Mouse (Mus musculus) myocyte (in vitro differentiated cells): ENCODE results near the gene Stxbp1. TPM values are rescaled to one million over a fixed set of nuclear protein-coding genes. Genes with fewer than 3 reads are reported as not detected.

Experiments
- H3K27me3 ChIP-seq: one replicate; pipeline ENCODE4 v1.6.1; 2011; ENCODE audit not compliant: control insufficient read depth, insufficient read depth, insufficient read length
- H3K36me3 ChIP-seq: one replicate; pipeline ENCODE4 v1.6.1; 2011; ENCODE audit not compliant: control insufficient read depth, insufficient read depth
- H3K4me2 ChIP-seq: one replicate; pipeline ENCODE4 v1.6.1; 2011; ENCODE audit warnings: low read depth, control low read depth
- H3K4me3 ChIP-seq: one replicate; pipeline ENCODE4 v1.5.1; 2011; ENCODE audit warnings: mild to moderate bottlenecking, control low read depth, moderate library complexity
- H3K79me2 ChIP-seq: one replicate; pipeline ENCODE4 v1.6.1; 2011; ENCODE audit not compliant: control insufficient read depth, insufficient read depth
- H3ac ChIP-seq: one replicate; pipeline ENCODE4 v1.6.1; 2011; ENCODE audit not compliant: control insufficient read depth, insufficient read length
- CEBPB ChIP-seq: IDR thresholded peaks from 2 replicates; pipeline ENCODE4 v1.6.1; 2011; ENCODE audit warnings: mild to moderate bottlenecking, moderate library complexity; ENCODE audit not compliant: poor library complexity, insufficient read depth, severe bottlenecking
- E2F4 ChIP-seq: IDR thresholded peaks from one replicate; pipeline ENCODE4 v1.6.1; 2011; ENCODE audit warnings: mild to moderate bottlenecking, control low read depth, moderate library complexity; ENCODE audit not compliant: insufficient read depth
- MAX ChIP-seq: IDR thresholded peaks from one replicate; pipeline ENCODE4 v1.6.1; 2011; ENCODE audit warnings: low read depth, mild to moderate bottlenecking, control low read depth
- MYOD1 ChIP-seq, 3 experiments: IDR thresholded peaks; one replicate each; pipeline ENCODE4 v1.6.1; 2011; ENCODE audit warnings: control low read depth in 2 of 3, low read depth in 2 of 3, mild to moderate bottlenecking in 2 of 3, moderate library complexity in 1 of 3; ENCODE audit not compliant: insufficient read length in 2 of 3, control insufficient read depth in 1 of 3
- MYOG ChIP-seq, 3 experiments: IDR thresholded peaks; one replicate each; pipeline ENCODE4 v1.6.1; 2011; ENCODE audit warnings: control low read depth in 2 of 3, low read depth in 2 of 3, mild to moderate bottlenecking in 2 of 3; ENCODE audit not compliant: insufficient read length in 2 of 3, control insufficient read depth in 1 of 3, insufficient read depth in 1 of 3
- POLR2A ChIP-seq: IDR thresholded peaks from one replicate; pipeline ENCODE4 v1.6.1; 2011; ENCODE audit warnings: low read depth, mild to moderate bottlenecking, control low read depth, moderate library complexity; ENCODE audit not compliant: insufficient read length
- POLR2AphosphoS2 ChIP-seq: IDR thresholded peaks from one replicate; pipeline ENCODE4 v1.6.1; 2011; ENCODE audit warnings: low read depth, control low read depth; ENCODE audit not compliant: insufficient read length
- REST ChIP-seq: IDR thresholded peaks from one replicate; pipeline ENCODE4 v1.6.1; 2011; ENCODE audit warnings: mild to moderate bottlenecking, control low read depth, moderate library complexity; ENCODE audit not compliant: insufficient read depth, insufficient read length
- SRF ChIP-seq: IDR thresholded peaks from one replicate; pipeline ENCODE4 v1.6.1; 2011; ENCODE audit warnings: low read depth; ENCODE audit not compliant: control insufficient read depth, insufficient read length
- TCF12 ChIP-seq: IDR thresholded peaks from one replicate; pipeline ENCODE4 v1.6.1; 2011; ENCODE audit warnings: mild to moderate bottlenecking, control low read depth; ENCODE audit not compliant: poor library complexity, insufficient read depth, severe bottlenecking
- TCF3 ChIP-seq: IDR thresholded peaks from one replicate; pipeline ENCODE4 v1.6.1; 2011; ENCODE audit warnings: low read depth, control low read depth; ENCODE audit not compliant: insufficient read length
- USF1 ChIP-seq: IDR thresholded peaks from one replicate; pipeline ENCODE4 v1.6.1; 2011; ENCODE audit warnings: low read depth, mild to moderate bottlenecking, control low read depth, moderate library complexity
- polyA plus RNA-seq: library from polyadenylated mRNA; unstranded; fragments of >200 nt; fragmentation: generic; extraction: Trizol; gene quantifications from one replicate; pipeline ENCODE4 v1.2.1, GENCODE M21; 2012; ENCODE audit warnings: missing spikeins

Gene Stxbp1
- polyA plus RNA-seq, 1 experiment: 32.2 TPM

- no peak overlapping the region for H3K4me3 ChIP-seq
- no peak overlapping the region for H3ac ChIP-seq
- H3K27me3 ChIP-seq: no peaks in the 10 kb centered on the region
- H3K79me2 ChIP-seq: no peaks in the 10 kb centered on the region
- TF ChIP-seq MYOD1 (IDR thresholded peaks at IDR 0.05; ENCODE audit: control insufficient read depth in 1 of 3, insufficient read length in 2 of 3, low read depth in 2 of 3) (no peak), REST (no peak), POLR2AphosphoS2 (no peak), CEBPB (no peak), SRF (no peak), TCF12 (no peak), MYOG (IDR thresholded peaks at IDR 0.05; ENCODE audit: control insufficient read depth in 1 of 3, insufficient read depth in 1 of 3, insufficient read length in 2 of 3, low read depth in 2 of 3) (no peak), TCF3 (no peak)
- no peak overlapping the region for H3K4me2 ChIP-seq
- peaks cover 4% of the 10 kb centered on the region for H3K36me3 ChIP-seq
Measured at GRCm38 (mm10) chr2:32823153-32823552, 23.9 kb downstream of the Stxbp1 start.

- H3K79me2 ChIP-seq: no peaks in the 10 kb centered on the region
Measured at GRCm38 (mm10) chr2:32822643-32823042, 24.4 kb downstream of the Stxbp1 start.

GRCm38 (mm10) chr2:32821041-32821802 is 25.8 kb downstream of the Stxbp1 start:
- Histone ChIP-seq H3ac (no peak overlapping the region), H3K4me2 (no peak overlapping the region), H3K4me3 (no peak overlapping the region), H3K36me3 (peaks cover 8% of the 10 kb centered on the region), H3K27me3 (no peaks in the 10 kb centered on the region), H3K79me2 (no peaks in the 10 kb centered on the region)
- TF ChIP-seq TCF3: no peak
- no peak for TF ChIP-seq MYOG (IDR thresholded peaks at IDR 0.05; ENCODE audit: control insufficient read depth in 1 of 3, insufficient read depth in 1 of 3, insufficient read length in 2 of 3, low read depth in 2 of 3)
- TF ChIP-seq REST: no peak
- no peak for TF ChIP-seq CEBPB
- no peak for TF ChIP-seq MYOD1 (IDR thresholded peaks at IDR 0.05; ENCODE audit: control insufficient read depth in 1 of 3, insufficient read length in 2 of 3, low read depth in 2 of 3)
- TF ChIP-seq SRF: no peak
- no peak for TF ChIP-seq MAX
- no peak for TF ChIP-seq POLR2AphosphoS2
- TF ChIP-seq POLR2A: no peak
- TF ChIP-seq USF1: no peak
- TF ChIP-seq E2F4: no peak
- no peak for TF ChIP-seq TCF12

More at GRCm38 (mm10) chr2:32822643-32823042, 24.4 kb downstream of the Stxbp1 start:
- H3K4me3 ChIP-seq: no peak overlapping the region
- H3ac ChIP-seq: no peak overlapping the region
- H3K36me3 ChIP-seq: peaks cover 8% of the 10 kb centered on the region
- no peak overlapping the region for H3K4me2 ChIP-seq
- H3K27me3 ChIP-seq: no peaks in the 10 kb centered on the region
- no peak for TF ChIP-seq POLR2AphosphoS2
- TF ChIP-seq REST: no peak
- TF ChIP-seq POLR2A: no peak
- TF ChIP-seq MYOG (IDR thresholded peaks at IDR 0.05; ENCODE audit: control insufficient read depth in 1 of 3, insufficient read depth in 1 of 3, insufficient read length in 2 of 3, low read depth in 2 of 3): no peak
- TF ChIP-seq USF1: no peak
- TF ChIP-seq TCF3: no peak
- TF ChIP-seq MYOD1 (IDR thresholded peaks at IDR 0.05; ENCODE audit: control insufficient read depth in 1 of 3, insufficient read length in 2 of 3, low read depth in 2 of 3): no peak
- TF ChIP-seq E2F4: no peak
- no peak for TF ChIP-seq MAX
- TF ChIP-seq SRF: no peak

GRCm38 (mm10) chr2:32818208-32818607 is 28.8 kb downstream of the Stxbp1 start:
- peaks cover 8% of the 10 kb centered on the region for H3K36me3 ChIP-seq
- no peak for TF ChIP-seq MYOG (IDR thresholded peaks at IDR 0.05; ENCODE audit: control insufficient read depth in 1 of 3, insufficient read depth in 1 of 3, insufficient read length in 2 of 3, low read depth in 2 of 3)
- no peak for TF ChIP-seq USF1
- TF ChIP-seq POLR2AphosphoS2: no peak
- no peak for TF ChIP-seq MAX
- no peak for TF ChIP-seq E2F4
- no peak for TF ChIP-seq SRF
- TF ChIP-seq MYOD1 (IDR thresholded peaks at IDR 0.05; ENCODE audit: control insufficient read depth in 1 of 3, insufficient read length in 2 of 3, low read depth in 2 of 3): no peak
- TF ChIP-seq REST: no peak
- TF ChIP-seq POLR2A: no peak
- no peak for TF ChIP-seq TCF12
- TF ChIP-seq CEBPB: no peak
- no peak for TF ChIP-seq TCF3
- H3K4me2 ChIP-seq: no peak overlapping the region

More at GRCm38 (mm10) chr2:32818208-32818607, 28.8 kb downstream of the Stxbp1 start:
- H3K79me2 ChIP-seq: no peaks in the 10 kb centered on the region
- no peak overlapping the region for H3ac ChIP-seq
- no peaks in the 10 kb centered on the region for H3K27me3 ChIP-seq
- no peak overlapping the region for H3K4me3 ChIP-seq
